Mouse (Mus musculus): Measurements from ENCODE around the gene Reps2. TPM values are rescaled to one million over a fixed set of nuclear protein-coding genes. Genes with fewer than 3 reads are reported as not detected.

Reps2 gene
- total and polyA plus RNA-seq, 3 experiments, result 0.06 TPM; not detected in 2

DNA sequence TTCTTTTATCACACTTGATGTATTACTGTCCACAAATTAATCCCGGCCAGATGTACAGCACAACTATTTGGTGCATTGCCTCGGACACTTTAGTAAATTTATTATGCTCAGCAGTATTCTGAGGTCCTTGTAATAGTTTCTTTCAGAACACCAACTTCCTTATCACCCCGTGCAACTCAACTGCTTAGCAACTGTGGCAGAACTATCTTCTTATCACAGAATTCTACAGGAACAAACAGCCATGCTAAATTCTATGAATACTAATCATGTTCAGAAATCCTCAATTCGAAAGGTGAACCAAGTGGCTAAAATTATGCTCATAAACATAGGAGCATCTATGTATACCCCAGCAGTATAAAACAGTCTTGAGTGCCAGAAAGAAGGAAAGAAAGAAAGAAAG lies 1.7 kb downstream of the Reps2 start:
- Histone ChIP-seq H3K9me3 (replicated peaks; ENCODE audit: low read length) (no peaks in the 10 kb centered on the region), H3K79me2 (replicated peaks; ENCODE audit: control insufficient read depth, extremely low read depth, insufficient read depth, poor library complexity, severe bottlenecking) (no peaks in the 10 kb centered on the region), H3K27ac (ENCODE audit: insufficient read depth, low read depth) (no peak overlapping the region), H3K4me1 (ENCODE audit: control insufficient read depth in 1 of 2, insufficient read depth in 2 of 2) (peaks cover 0 to 2% of the 10 kb centered on the region in 2 experiments; a peak in 1 of 4 replicates), H3K4me2 (ENCODE audit: insufficient read depth, low read depth, poor library complexity, severe bottlenecking) (no peak overlapping the region), H3K4me3 (replicated peaks in 1 of 3; ENCODE audit: low read depth in 2 of 3, low read length in 2 of 3, poor library complexity in 1 of 3) (no peak overlapping the region), H3K27me3 (replicated peaks) (no peaks in the 10 kb centered on the region), H3K9ac (ENCODE audit: insufficient read depth, low read depth) (no peak overlapping the region), H3K36me3 (replicated peaks in 1 of 2; ENCODE audit: control insufficient read depth in 1 of 2, insufficient read depth in 1 of 2, low read length in 1 of 2) (no peaks in the 10 kb centered on the region)
- in situ Hi-C loops (cut with MboI; ENCODE audit: low pct_ligation_motif_present, low pct_unique_long_range_greater_than_20kb, low sequenced_read_pairs), result no loop called here
- dilution Hi-C loops (cut with MboI; ENCODE audit: extremely low pct_ligation_motif_present, extremely low pct_unique_long_range_greater_than_20kb, low sequenced_read_pairs), result no loop called here
- no peak for TF ChIP-seq MEF2A (IDR thresholded peaks at IDR 0.05; ENCODE audit: borderline replicate concordance, low read depth, low read length)
- TF ChIP-seq USF1 (IDR thresholded peaks at IDR 0.05; ENCODE audit: low read depth, low read length), result no peak
- no peak for TF ChIP-seq EP300 (IDR thresholded peaks at IDR 0.05; ENCODE audit: low read length)
- TF ChIP-seq ZKSCAN1 (IDR thresholded peaks at IDR 0.05; ENCODE audit: borderline replicate concordance, low read depth, low read length), result no peak
- TF ChIP-seq KAT2A (IDR thresholded peaks at IDR 0.05; ENCODE audit: insufficient replicate concordance, low read length), result no peak
- no peak for TF ChIP-seq IRF4 (IDR thresholded peaks at IDR 0.05; ENCODE audit: low read depth, low read length)
- TF ChIP-seq RAD21 (IDR thresholded peaks at IDR 0.05; ENCODE audit: low read depth, low read length), result no peak
- TF ChIP-seq E2F4 (IDR thresholded peaks at IDR 0.05; ENCODE audit: insufficient replicate concordance, low read depth, low read length), result no peak
- TF ChIP-seq HCFC1 (IDR thresholded peaks at IDR 0.05; ENCODE audit: low read depth, low read length), result no peak
- TF ChIP-seq ZC3H11A (IDR thresholded peaks at IDR 0.05; ENCODE audit: low read depth, low read length), result no peak
- no peak for TF ChIP-seq POLR2AphosphoS2 (IDR thresholded peaks at IDR 0.05; ENCODE audit: low read depth, low read length)
- no peak for TF ChIP-seq GABPA (IDR thresholded peaks at IDR 0.05; ENCODE audit: insufficient replicate concordance, low read depth, low read length)
- DNase-seq (ENCODE audit: extremely low read depth), result no peak

- in situ Hi-C loops (cut with MboI; ENCODE audit: low pct_ligation_motif_present, low pct_unique_long_range_greater_than_20kb, low sequenced_read_pairs), result no loop called here
- no peaks in the 10 kb centered on the region for H3K36me3 ChIP-seq (replicated peaks in 1 of 2; ENCODE audit: control insufficient read depth in 1 of 2, insufficient read depth in 1 of 2, low read length in 1 of 2)
- H3K9me3 ChIP-seq (replicated peaks; ENCODE audit: low read length), result no peaks in the 10 kb centered on the region
- dilution Hi-C loops (cut with MboI; ENCODE audit: extremely low pct_ligation_motif_present, extremely low pct_unique_long_range_greater_than_20kb, low sequenced_read_pairs), result no loop called here
- H3K27ac ChIP-seq (ENCODE audit: insufficient read depth, low read depth), result no peak overlapping the region
- TF ChIP-seq TCF12 (IDR thresholded peaks at IDR 0.05; ENCODE audit: low read depth, low read length), result no peak
- no peak for TF ChIP-seq HCFC1 (IDR thresholded peaks at IDR 0.05; ENCODE audit: low read depth, low read length)
- no peaks in the 10 kb centered on the region for H3K27me3 ChIP-seq (replicated peaks)
- no peaks in the 10 kb centered on the region for H3K4me1 ChIP-seq (ENCODE audit: control insufficient read depth in 1 of 2, insufficient read depth in 2 of 2)
- no peak overlapping the region for H3K9ac ChIP-seq (ENCODE audit: insufficient read depth, low read depth)
- no peak for DNase-seq (ENCODE audit: extremely low read depth)
- no peak overlapping the region for H3K4me2 ChIP-seq (ENCODE audit: insufficient read depth, low read depth, poor library complexity, severe bottlenecking)
- H3K79me2 ChIP-seq (replicated peaks; ENCODE audit: control insufficient read depth, extremely low read depth, insufficient read depth, poor library complexity, severe bottlenecking), result no peaks in the 10 kb centered on the region
- H3K4me3 ChIP-seq (replicated peaks in 1 of 3; ENCODE audit: low read depth in 2 of 3, low read length in 2 of 3, poor library complexity in 1 of 3), result no peak overlapping the region
Observed at GRCm38 (mm10) chrX:162635159-162635558, 8.3 kb downstream of the Reps2 start.

DNA sequence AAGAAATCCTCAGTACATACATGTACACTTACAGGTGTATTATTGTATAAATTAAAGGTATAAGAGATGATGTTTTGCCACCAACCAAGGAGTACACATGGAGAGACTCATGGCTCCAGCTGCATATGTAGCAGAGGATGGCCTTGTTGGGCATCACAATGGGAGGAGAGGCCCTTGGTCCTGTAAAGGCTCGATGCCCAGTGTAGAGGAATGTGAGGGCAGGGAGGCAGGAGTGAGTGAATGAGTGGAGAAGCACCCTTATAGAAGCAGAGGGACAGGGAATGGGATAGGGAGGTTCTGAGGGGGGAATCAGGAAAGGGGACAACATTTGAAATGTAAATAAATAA lies 21.4 kb downstream of the Reps2 start:
- in situ Hi-C loops (cut with MboI; ENCODE audit: low pct_ligation_motif_present, low pct_unique_long_range_greater_than_20kb, low sequenced_read_pairs), result no loop called here
- no peak overlapping the region for H3K9ac ChIP-seq (ENCODE audit: insufficient read depth, low read depth)
- H3K27me3 ChIP-seq (replicated peaks), result no peaks in the 10 kb centered on the region
- H3K4me2 ChIP-seq (ENCODE audit: insufficient read depth, low read depth, poor library complexity, severe bottlenecking), result no peak overlapping the region
- no peak for TF ChIP-seq ZC3H11A (IDR thresholded peaks at IDR 0.05; ENCODE audit: low read depth, low read length)
- TF ChIP-seq GABPA (IDR thresholded peaks at IDR 0.05; ENCODE audit: insufficient replicate concordance, low read depth, low read length), result no peak
- no peak for TF ChIP-seq JUN (IDR thresholded peaks at IDR 0.05; ENCODE audit: insufficient read depth, low read depth, low read length)
- TF ChIP-seq HCFC1 (IDR thresholded peaks at IDR 0.05; ENCODE audit: low read depth, low read length), result no peak
- no peak for TF ChIP-seq PAX5 (IDR thresholded peaks at IDR 0.05; ENCODE audit: low read length)
- TF ChIP-seq CTCF (conservative IDR thresholded peaks at IDR 0.05 in 1 of 2, IDR thresholded peaks at IDR 0.05 in 1 of 2; ENCODE audit: low read depth in 2 of 2, low read length in 2 of 2), result no peak
- no peak for TF ChIP-seq UBTF (IDR thresholded peaks at IDR 0.05; ENCODE audit: low read depth, low read length)
- TF ChIP-seq BHLHE40 (IDR thresholded peaks at IDR 0.05; ENCODE audit: low read depth, low read length), result no peak
- TF ChIP-seq NELFE (IDR thresholded peaks at IDR 0.05; ENCODE audit: low read depth, low read length), result no peak
- no peak for TF ChIP-seq USF2 (conservative IDR thresholded peaks at IDR 0.05; ENCODE audit: low read depth, low read length)
- no peak for TF ChIP-seq CHD2 (IDR thresholded peaks at IDR 0.05; ENCODE audit: low read length)
- TF ChIP-seq ELF1 (IDR thresholded peaks at IDR 0.05; ENCODE audit: low read depth, low read length), result no peak
- no peak for TF ChIP-seq ZKSCAN1 (IDR thresholded peaks at IDR 0.05; ENCODE audit: borderline replicate concordance, low read depth, low read length)
- TF ChIP-seq ZMIZ1 (IDR thresholded peaks at IDR 0.05; ENCODE audit: low read depth, low read length), result no peak
- no peak for TF ChIP-seq CHD1 (IDR thresholded peaks at IDR 0.05; ENCODE audit: low read depth, low read length)
- no peak for TF ChIP-seq KAT2A (IDR thresholded peaks at IDR 0.05; ENCODE audit: insufficient replicate concordance, low read length)
- no peak for TF ChIP-seq TBP (conservative IDR thresholded peaks at IDR 0.05; ENCODE audit: low read depth, low read length)
- TF ChIP-seq MAZ (IDR thresholded peaks at IDR 0.05; ENCODE audit: low read depth, low read length), result no peak
- no peak for DNase-seq (ENCODE audit: extremely low read depth)
- no peaks in the 10 kb centered on the region for H3K4me1 ChIP-seq (ENCODE audit: control insufficient read depth in 1 of 2, insufficient read depth in 2 of 2)
- dilution Hi-C loops (cut with MboI; ENCODE audit: extremely low pct_ligation_motif_present, extremely low pct_unique_long_range_greater_than_20kb, low sequenced_read_pairs), result no loop called here
- no peaks in the 10 kb centered on the region for H3K36me3 ChIP-seq (replicated peaks in 1 of 2; ENCODE audit: control insufficient read depth in 1 of 2, insufficient read depth in 1 of 2, low read length in 1 of 2)
- no peak overlapping the region for H3K4me3 ChIP-seq (replicated peaks in 1 of 3; ENCODE audit: low read depth in 2 of 3, low read length in 2 of 3, poor library complexity in 1 of 3)
- no peaks in the 10 kb centered on the region for H3K9me3 ChIP-seq (replicated peaks; ENCODE audit: low read length)
- H3K79me2 ChIP-seq (replicated peaks; ENCODE audit: control insufficient read depth, extremely low read depth, insufficient read depth, poor library complexity, severe bottlenecking), result no peaks in the 10 kb centered on the region
- H3K27ac ChIP-seq (ENCODE audit: insufficient read depth, low read depth), result no peak overlapping the region
